Mouse (Mus musculus) MEL (cell line): ENCODE measurements around the gene Lrp4. TPM values are rescaled to one million over a fixed set of nuclear protein-coding genes. Genes with fewer than 3 reads are reported as not detected.

Source experiments
- DNase-seq: peaks from one replicate; pipeline ENCODE4 v3.0.0; 2011; ENCODE audit warnings: low read depth, low spot score
- H3K27ac ChIP-seq: 2 replicates; pipeline ENCODE4 v1.5.1; 2012; ENCODE audit warnings: low read depth, mild to moderate bottlenecking, control low read depth, low read length, moderate library complexity; ENCODE audit not compliant: control insufficient read depth
- H3K27me3 ChIP-seq, 2 experiments: fragments of 150-350 bp in 1 of 2; sonication (generic) in 1 of 2; 2 replicates each; pipeline ENCODE4 v1.6.1; 2012; ENCODE audit warnings: low read length in 2 of 2, mild to moderate bottlenecking in 2 of 2, improper control_type of control experiment in 1 of 2, moderate library complexity in 1 of 2; ENCODE audit not compliant: insufficient read depth in 2 of 2, control insufficient read depth in 1 of 2
- H3K36me3 ChIP-seq, 2 experiments: 2 replicates each; pipeline ENCODE4 v1.6.1; 2012 to 2014; ENCODE audit warnings: low read length in 2 of 2, improper control_type of control experiment in 1 of 2, inconsistent platforms in 1 of 2, mild to moderate bottlenecking in 1 of 2; ENCODE audit not compliant: insufficient read depth in 2 of 2, control insufficient read depth in 1 of 2
- H3K4me1 ChIP-seq, 2 experiments: fragments of 150-350 bp in 1 of 2; sonication (generic) in 1 of 2; 2 replicates each; pipeline ENCODE4 v1.6.1; 2012; ENCODE audit warnings: low read length in 2 of 2, improper control_type of control experiment in 1 of 2, mild to moderate bottlenecking in 1 of 2; ENCODE audit not compliant: insufficient read depth in 2 of 2, control insufficient read depth in 1 of 2
- H3K4me3 ChIP-seq, 2 experiments: fragments of 150-350 bp in 1 of 2; sonication (generic) in 1 of 2; 2 replicates each; pipeline ENCODE4 v1.5.1; 2012; ENCODE audit warnings: low read depth in 2 of 2, low read length in 2 of 2, mild to moderate bottlenecking in 2 of 2, moderate library complexity in 2 of 2, control low read depth in 1 of 2, improper control_type of control experiment in 1 of 2; ENCODE audit not compliant: control insufficient read depth in 1 of 2, insufficient read depth in 1 of 2
- H3K79me2 ChIP-seq: 2 replicates; pipeline ENCODE4 v1.6.1; 2012; ENCODE audit warnings: mild to moderate bottlenecking, low read length, moderate library complexity; ENCODE audit not compliant: control insufficient read depth, poor library complexity, insufficient read depth
- H3K9ac ChIP-seq: 2 replicates; pipeline ENCODE4 v1.6.1; 2012; ENCODE audit warnings: low read depth, mild to moderate bottlenecking, control low read depth, low read length, moderate library complexity; ENCODE audit not compliant: control insufficient read depth, poor library complexity, severe bottlenecking
- H3K9me3 ChIP-seq: fragments of 150-350 bp; sonication (generic); replicated peaks from 2 replicates; pipeline ENCODE4 v1.6.1; 2012; ENCODE audit warnings: mild to moderate bottlenecking, low read length, improper control_type of control experiment, moderate library complexity; ENCODE audit not compliant: insufficient read depth
- CTCF ChIP-seq, 3 experiments: IDR thresholded peaks in 2 of 3; conservative IDR thresholded peaks in 1 of 3; 2 replicates each; pipeline ENCODE4 v1.5.1; 2011 to 2012; ENCODE audit warnings: low read length in 3 of 3, low read depth in 2 of 3, mild to moderate bottlenecking in 2 of 3, improper control_type of control experiment in 1 of 3, inconsistent platforms in 1 of 3, mixed read lengths in 1 of 3, moderate library complexity in 1 of 3; ENCODE audit not compliant: control insufficient read depth in 1 of 3, insufficient read depth in 1 of 3, poor library complexity in 1 of 3, severe bottlenecking in 1 of 3
- ELF1 ChIP-seq: IDR thresholded peaks from 2 replicates; pipeline ENCODE4 v1.6.1; 2014; ENCODE audit warnings: low read depth, mild to moderate bottlenecking, inconsistent platforms, low read length, improper control_type of control experiment, moderate library complexity
- HCFC1 ChIP-seq: IDR thresholded peaks from 2 replicates; pipeline ENCODE4 v1.6.1; 2012; ENCODE audit warnings: low read depth, mild to moderate bottlenecking, inconsistent platforms, low read length, improper control_type of control experiment, moderate library complexity
- KAT2A ChIP-seq: conservative IDR thresholded peaks from 2 replicates; pipeline ENCODE4 v1.6.1; 2012; ENCODE audit warnings: low read depth, low read length, improper control_type of control experiment, inconsistent platforms
- MAX ChIP-seq: IDR thresholded peaks from 2 replicates; pipeline ENCODE4 v1.6.1; 2011; ENCODE audit warnings: low read length, improper control_type of control experiment
- MAZ ChIP-seq: IDR thresholded peaks from 2 replicates; pipeline ENCODE4 v1.6.1; 2012; ENCODE audit warnings: low read depth, mild to moderate bottlenecking, inconsistent platforms, low read length, improper control_type of control experiment
- MEF2A ChIP-seq: IDR thresholded peaks from 2 replicates; pipeline ENCODE4 v1.6.1; 2014; ENCODE audit warnings: low read depth, mild to moderate bottlenecking, inconsistent platforms, low read length, improper control_type of control experiment; ENCODE audit not compliant: poor library complexity, insufficient replicate concordance, severe bottlenecking; ENCODE audit errors: extremely low read depth
- MYB ChIP-seq: IDR thresholded peaks from 2 replicates; pipeline ENCODE4 v1.6.1; 2011; ENCODE audit warnings: mild to moderate bottlenecking, low read depth, low read length, improper control_type of control experiment
- NELFE ChIP-seq: IDR thresholded peaks from 2 replicates; pipeline ENCODE4 v1.6.1; 2011; ENCODE audit warnings: low read depth, low read length, improper control_type of control experiment
- POLR2A ChIP-seq, 2 experiments: IDR thresholded peaks; 2 replicates each; pipeline ENCODE4 v1.6.1; 2011 to 2012; ENCODE audit warnings: low read length in 2 of 2, mild to moderate bottlenecking in 2 of 2, control low read depth in 1 of 2, improper control_type of control experiment in 1 of 2, low read depth in 1 of 2, moderate library complexity in 1 of 2; ENCODE audit not compliant: control insufficient read depth in 1 of 2, insufficient read depth in 1 of 2, poor library complexity in 1 of 2
- POLR2AphosphoS2 ChIP-seq: IDR thresholded peaks from 2 replicates; pipeline ENCODE4 v1.6.1; 2011; ENCODE audit warnings: low read length, improper control_type of control experiment
- POLR2AphosphoS5 ChIP-seq: IDR thresholded peaks from 2 replicates; pipeline ENCODE4 v1.6.1; 2012; ENCODE audit warnings: low read depth, borderline replicate concordance, mild to moderate bottlenecking, inconsistent platforms, low read length, moderate library complexity, mixed read lengths
- RAD21 ChIP-seq: IDR thresholded peaks from 2 replicates; pipeline ENCODE4 v1.6.1; 2011; ENCODE audit warnings: mild to moderate bottlenecking, low read depth, low read length, improper control_type of control experiment
- SIN3A ChIP-seq: IDR thresholded peaks from 2 replicates; pipeline ENCODE4 v1.6.1; 2012; ENCODE audit warnings: low read length, improper control_type of control experiment, inconsistent platforms
- TAL1 ChIP-seq: IDR thresholded peaks from 2 replicates; pipeline ENCODE4 v1.6.1; 2012; ENCODE audit warnings: mild to moderate bottlenecking, inconsistent platforms, low read length, moderate library complexity, mixed read lengths
- TCF12 ChIP-seq: IDR thresholded peaks from 2 replicates; pipeline ENCODE4 v1.6.1; 2014; ENCODE audit warnings: low read depth, mild to moderate bottlenecking, inconsistent platforms, low read length, improper control_type of control experiment, moderate library complexity
- USF2 ChIP-seq, 2 experiments: IDR thresholded peaks; 2 replicates each; pipeline ENCODE4 v1.6.1; 2011 to 2012; ENCODE audit warnings: improper control_type of control experiment in 2 of 2, low read length in 2 of 2, borderline replicate concordance in 1 of 2, inconsistent platforms in 1 of 2, low read depth in 1 of 2, mild to moderate bottlenecking in 1 of 2; ENCODE audit not compliant: insufficient read depth in 1 of 2
- ZKSCAN1 ChIP-seq: IDR thresholded peaks from 2 replicates; pipeline ENCODE4 v1.6.1; 2012; ENCODE audit warnings: low read depth, mild to moderate bottlenecking, inconsistent platforms, low read length, improper control_type of control experiment, moderate library complexity
- ZMIZ1 ChIP-seq: IDR thresholded peaks from 2 replicates; pipeline ENCODE4 v1.6.1; 2012; ENCODE audit warnings: low read depth, mild to moderate bottlenecking, inconsistent platforms, low read length, improper control_type of control experiment, moderate library complexity
- polyA plus RNA-seq, 2 experiments: library from polyadenylated mRNA; stranded (reverse) in 1 of 2; unstranded in 1 of 2; fragments of >175 nt in 1 of 2; fragments of >200 nt in 1 of 2; gene quantifications; 2 replicates each; pipeline versions ENCODE4 v1.2.1 to v1.2.4; 2012; ENCODE audit warnings: low replicate concordance in 2 of 2, low read depth in 1 of 2; ENCODE audit not compliant: insufficient read length in 2 of 2, insufficient read depth in 1 of 2, missing spikeins in 1 of 2
- total RNA-seq: library from RNA; depleted of rRNA; stranded (reverse); fragments of 300-350 nt; gene quantifications from 2 replicates; pipeline ENCODE4 v1.2.3, GENCODE M21; 2012

The Lrp4 gene
- total and polyA plus RNA-seq, 3 experiments, result 1.1 to 2.8 TPM; not detected in 1

DNA sequence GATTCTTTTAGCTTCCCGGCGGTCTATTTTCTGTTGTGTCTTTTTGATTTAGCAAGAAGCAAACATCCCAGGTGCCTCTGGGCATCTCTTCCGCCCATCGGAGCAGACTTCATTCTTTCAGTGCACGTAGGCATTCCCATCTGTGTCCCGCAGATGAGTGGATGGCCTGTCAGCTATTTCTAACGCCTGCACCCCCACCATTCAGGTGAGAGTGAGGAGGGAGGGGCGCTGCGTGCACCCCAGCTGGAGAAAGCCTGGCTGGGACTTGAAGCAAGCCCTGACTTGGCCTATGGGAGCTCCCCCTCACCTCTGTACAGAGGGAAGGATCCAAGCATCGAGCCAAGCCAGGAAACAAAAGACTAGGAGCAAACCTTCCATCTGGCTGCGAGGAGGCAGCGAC lies 5.4 kb downstream of the Lrp4 start:
- TF ChIP-seq POLR2A (IDR thresholded peaks at IDR 0.05; ENCODE audit: control insufficient read depth in 1 of 2, insufficient read depth in 1 of 2, low read depth in 1 of 2, low read length in 2 of 2, poor library complexity in 1 of 2) (no peak), SIN3A (no peak), USF2 (IDR thresholded peaks at IDR 0.05; ENCODE audit: borderline replicate concordance in 1 of 2, insufficient read depth in 1 of 2, low read depth in 1 of 2, low read length in 2 of 2) (no peak), MEF2A (no peak), NELFE (no peak), RAD21 (no peak), ELF1 (no peak), MAZ (no peak)
- Histone ChIP-seq H3K9ac (no peak overlapping the region), H3K27me3 (no peaks in the 10 kb centered on the region), H3K9me3 (no peaks in the 10 kb centered on the region), H3K27ac (no peak overlapping the region), H3K79me2 (no peaks in the 10 kb centered on the region; the same call in 1 of the 2 replicates), H3K36me3 (no peaks in the 10 kb centered on the region; a peak in 1 of 4 replicates), H3K4me3 (no peak overlapping the region), H3K4me1 (no peaks in the 10 kb centered on the region)
- no peak for DNase-seq

DNA sequence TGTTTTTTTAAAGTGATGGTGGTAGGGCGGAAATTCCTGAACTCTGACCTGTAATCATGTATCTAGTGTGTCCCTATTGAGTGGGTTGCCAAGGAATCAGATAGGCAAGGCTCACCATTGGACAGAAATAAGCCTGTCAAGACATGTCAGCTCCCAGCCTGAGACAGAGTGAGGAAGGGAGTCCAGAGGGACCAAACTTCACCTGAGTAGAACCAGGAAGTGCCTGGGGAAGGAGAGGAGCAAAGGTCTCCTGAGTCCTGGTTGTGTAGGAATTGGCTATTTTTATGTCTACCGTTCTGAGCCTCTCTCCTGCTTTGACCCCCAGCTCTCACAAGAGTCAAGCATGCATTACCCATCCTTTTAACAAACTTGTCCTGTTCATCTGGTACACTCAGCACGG lies 8.6 kb downstream of the Lrp4 start:
- no peak for TF ChIP-seq MAZ
- no peak for TF ChIP-seq SIN3A
- TF ChIP-seq MAX, result no peak
- no peak for TF ChIP-seq MYB
- no peak for TF ChIP-seq TCF12
- TF ChIP-seq MEF2A, result no peak
- TF ChIP-seq POLR2AphosphoS2, result no peak
- TF ChIP-seq RAD21, result no peak
- TF ChIP-seq HCFC1, result no peak
- H3K36me3 ChIP-seq, result no peaks in the 10 kb centered on the region

DNA sequence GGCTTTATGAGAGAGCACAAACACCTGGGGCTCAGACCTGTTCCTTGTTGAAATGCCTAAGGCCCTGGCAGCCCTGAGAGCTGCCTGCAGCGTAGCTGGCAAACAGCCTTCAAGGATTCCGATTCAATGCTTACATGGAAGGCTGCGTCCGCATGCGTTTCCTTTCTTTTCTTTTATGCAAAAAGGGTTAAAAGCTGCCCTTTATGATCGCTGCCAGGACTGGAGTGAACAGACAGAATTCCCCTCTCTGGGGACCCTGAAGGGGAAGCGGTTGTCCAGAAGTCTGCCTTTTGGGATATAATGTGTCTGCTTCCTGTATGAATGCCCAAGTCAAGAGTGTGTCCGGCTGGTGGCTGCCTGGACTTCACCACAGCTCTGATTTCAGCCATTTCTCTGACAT lies 10.3 kb downstream of the Lrp4 start:
- no peaks in the 10 kb centered on the region for H3K4me1 ChIP-seq
- no peak for DNase-seq
- no peaks in the 10 kb centered on the region for H3K9me3 ChIP-seq
- H3K9ac ChIP-seq, result no peak overlapping the region
- no peak overlapping the region for H3K27ac ChIP-seq
- H3K27me3 ChIP-seq, result no peaks in the 10 kb centered on the region
- H3K36me3 ChIP-seq, result no peaks in the 10 kb centered on the region
- no peaks in the 10 kb centered on the region for H3K79me2 ChIP-seq
- TF ChIP-seq NELFE (no peak), ZMIZ1 (no peak), ZKSCAN1 (no peak), KAT2A (no peak), SIN3A (no peak), MYB (no peak), TAL1 (no peak), CTCF (IDR thresholded peaks at IDR 0.05 in 2 of 3, conservative IDR thresholded peaks at IDR 0.05 in 1 of 3; ENCODE audit: control insufficient read depth in 1 of 3, insufficient read depth in 1 of 3, low read depth in 2 of 3, low read length in 3 of 3, poor library complexity in 1 of 3, severe bottlenecking in 1 of 3) (no peak), POLR2AphosphoS5 (no peak), TCF12 (no peak)
- no peak overlapping the region for H3K4me3 ChIP-seq

More for the DNA sequence above, 8.6 kb downstream of the Lrp4 start:
- Histone ChIP-seq H3K9me3 (no peaks in the 10 kb centered on the region), H3K79me2 (no peaks in the 10 kb centered on the region), H3K4me1 (no peaks in the 10 kb centered on the region), H3K4me3 (no peak overlapping the region), H3K9ac (no peak overlapping the region), H3K27ac (no peak overlapping the region), H3K27me3 (no peaks in the 10 kb centered on the region)
- no peak for DNase-seq
